In genomic region chr4:117288927-117289801, GRCm38 (mm10) we compare ENCODE assay signal across 8 mouse cellular contexts. TPM values are rescaled to one million over a fixed set of nuclear protein-coding genes. Genes with fewer than 3 reads are reported as not detected.
DNase-seq lines count a peak whose midpoint lies in the region; ATAC-seq and TF ChIP-seq lines count a peak whose summit lies in the region.

No protein-coding gene starts in this region.

- peak; percentile 97 for ATAC-seq in common myeloid progenitor, adult 5-6 weeks (replicated peaks; ENCODE audit: low read depth, poor library complexity, severe bottlenecking)
- peak; percentile 84 for ATAC-seq in hindbrain, postnatal 0 days

- H3K9me3 ChIP-seq in hindbrain, postnatal 0 days (ENCODE audit: low read length): no peaks in the 10 kb centered on the region
- H3K9me3 ChIP-seq in midbrain, embryonic 10.5 days (replicated peaks): no peaks in the 10 kb centered on the region

- peak overlapping the region; percentile 96 for H3K27ac ChIP-seq in hindbrain, postnatal 0 days
- H3K27ac ChIP-seq in midbrain, embryonic 10.5 days (replicated peaks): peak overlapping the region; percentile 98

- no peak for TF ChIP-seq CTCF in hindbrain, postnatal 0 days (IDR thresholded peaks at IDR 0.05; ENCODE audit: low read depth)

- peaks cover 5% of the 10 kb centered on the region for H3K4me1 ChIP-seq in hindbrain, postnatal 0 days (ENCODE audit: insufficient read depth, low read length)
- peaks cover 62% of the 10 kb centered on the region for H3K4me1 ChIP-seq in midbrain, embryonic 10.5 days

- H3K36me3 ChIP-seq in hindbrain, postnatal 0 days (ENCODE audit: insufficient read depth, low read length): peaks cover 15% of the 10 kb centered on the region; the same call in 1 of the 2 replicates
- peaks cover 39% of the 10 kb centered on the region for H3K36me3 ChIP-seq in midbrain, embryonic 10.5 days

- DNase-seq in adrenal gland, adult (ENCODE audit: inconsistent age in 2 of 2, low spot score in 1 of 2): peak; percentile 85 to 95
- peak; percentile 41 to 66 for DNase-seq in gastrocnemius, adult 8-10 months (ENCODE audit: low spot score in 2 of 2)
- peak; percentile 84 for DNase-seq in hindbrain, postnatal 0 days (ENCODE audit: low spot score)
- DNase-seq in left cerebral cortex, postnatal 4 days: peak; percentile 85
- DNase-seq in midbrain, embryonic 10.5 days (ENCODE audit: low spot score): peak; percentile 87
- peak; percentile 35 to 58 for DNase-seq in right cerebral cortex, postnatal 36 days (ENCODE audit: low spot score in 2 of 2)
- DNase-seq in urinary bladder, postnatal 4 days (ENCODE audit: low spot score in 2 of 2): peak; percentile 76 to 82

- H3K4me2 ChIP-seq in hindbrain, postnatal 0 days (ENCODE audit: low read depth, low read length): peak overlapping the region; percentile 66

- no peaks in the 10 kb centered on the region for H3K27me3 ChIP-seq in hindbrain, postnatal 0 days (ENCODE audit: insufficient read depth, low read length)
- H3K27me3 ChIP-seq in midbrain, embryonic 10.5 days (ENCODE audit: low read depth, poor library complexity, severe bottlenecking): peaks cover 39% of the 10 kb centered on the region

- intact Hi-C loops in left cerebral cortex, postnatal 4 days (cut with DNase I): loop anchor here (10.0 kb wide), 1 partner anchor 486 kb away; no protein-coding TSS in a partner anchor

- H3K4me3 ChIP-seq in hindbrain, postnatal 0 days (ENCODE audit: low read length): peak overlapping the region; percentile 67
- H3K4me3 ChIP-seq in midbrain, embryonic 10.5 days: peak overlapping the region; percentile 85

- peak overlapping the region; percentile 81 for H3K9ac ChIP-seq in hindbrain, postnatal 0 days (replicated peaks; ENCODE audit: low read length)

- WGBS in hindbrain, postnatal 0 days: 1% methylated on average over 75 of the region's 80 CpGs
- WGBS in midbrain, embryonic 10.5 days: under 1% methylated on average over 78 of the region's 80 CpGs

RNA-seq across cellular contexts. Expression of gene Armh1, which starts 37.2 kb away (rescaled TPM):
- not detected in 2 replicates for total RNA-seq in common myeloid progenitor, adult 5-6 weeks (2017)
- total RNA-seq in gastrocnemius, adult 8-10 months (2022): not detected
- 3.2 and 3.6 TPM in 2 replicates for total RNA-seq in hindbrain, postnatal 0 days (2014; rRNA removed)
- polyA plus RNA-seq in hindbrain, postnatal 0 days (2015; fragmentation: Nextera tagmentation; extraction: Ambion mirVana): 2.6 and 3.0 TPM in 2 replicates
- total RNA-seq in left cerebral cortex, postnatal 4 days (2021): 1 to 10 TPM; 1.3 to 1.4 TPM
- 0.22 and 0.36 TPM in 2 replicates for polyA plus RNA-seq in midbrain, embryonic 10.5 days (2016; fragmentation: Nextera tagmentation; extraction: Ambion mirVana)

RNA-seq across cellular contexts. Expression of gene Tmem53, which starts 37.4 kb away (rescaled TPM):
- not detected in 2 replicates for total RNA-seq in common myeloid progenitor, adult 5-6 weeks (2017)
- 1 to 10 TPM; 3.1 to 5.9 (median 4.6) TPM for total RNA-seq in gastrocnemius, adult 8-10 months (2022)
- total RNA-seq in hindbrain, postnatal 0 days (2014; rRNA removed): 7.5 and 16.5 TPM in 2 replicates
- 14.0 and 14.5 TPM in 2 replicates for polyA plus RNA-seq in hindbrain, postnatal 0 days (2015; fragmentation: Nextera tagmentation; extraction: Ambion mirVana)
- 1 to 10 TPM; 4.6 to 5.2 TPM for total RNA-seq in left cerebral cortex, postnatal 4 days (2021)
- polyA plus RNA-seq in midbrain, embryonic 10.5 days (2016; fragmentation: Nextera tagmentation; extraction: Ambion mirVana): 8.2 and 8.7 TPM in 2 replicates

Comparison
In these comparisons a context has a peak if more than half of its experiments do, and no peak if none do; other contexts are left out.
1. Peak in every context shown above with its lines: DNase-seq, ATAC-seq, H3K4me3 ChIP-seq and H3K27ac ChIP-seq.